Mouse (Mus musculus) T-cell, adult 2 months (primary cell): ENCODE results near the gene Pcdh15.

Source experiments
- DNase-seq: peaks from one replicate; pipeline ENCODE4 v3.0.0; 2022; ENCODE audit warnings: low spot score

Gene Pcdh15

DNA sequence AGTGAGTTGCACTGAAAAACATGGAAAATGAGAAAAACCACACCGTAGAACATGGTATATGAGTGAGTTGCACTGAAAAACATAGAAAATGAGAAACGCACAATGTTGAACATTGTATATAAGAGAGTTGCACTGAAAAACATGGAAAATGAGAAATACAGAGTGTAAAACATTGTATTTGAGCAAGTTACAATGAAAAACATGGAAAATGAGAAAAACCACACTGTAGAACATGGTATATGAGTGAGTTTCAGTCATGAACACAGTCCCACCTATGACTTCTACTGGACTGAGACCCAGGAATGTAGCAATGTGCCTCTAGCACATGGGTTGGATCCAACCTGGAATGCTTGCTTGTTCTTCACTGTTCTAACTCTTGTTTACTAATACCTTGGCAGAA is 279.9 kb downstream of the Pcdh15 start:
- no peak for DNase-seq

- DNase-seq: no peak
Measured at GRCm38 (mm10) chr10:73384003-73384402, 284.9 kb downstream of the Pcdh15 start.

GRCm38 (mm10) chr10:73400426-73400825 is 301.3 kb downstream of the Pcdh15 start:
- DNase-seq: no peak

- no peak for DNase-seq
Measured at GRCm38 (mm10) chr10:73425408-73425807, 326.3 kb downstream of the Pcdh15 start.

DNA sequence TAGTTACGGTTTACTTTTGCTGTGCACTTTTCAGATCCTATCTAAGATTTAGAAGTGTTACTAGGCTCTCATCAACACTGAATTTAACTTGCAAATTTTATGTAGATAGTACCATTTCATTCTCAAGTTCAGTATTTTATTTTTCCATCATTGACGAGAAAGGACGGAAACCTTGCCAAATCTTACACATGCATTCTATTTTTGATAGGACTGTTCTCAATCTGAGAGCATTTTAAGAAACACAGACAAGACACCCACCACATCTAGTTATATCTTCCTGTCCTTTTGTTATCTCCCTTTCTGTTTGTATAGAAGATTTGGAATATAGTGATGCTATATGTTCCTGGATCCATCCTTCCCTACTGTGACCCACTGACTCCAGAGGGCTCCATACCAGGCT is 332.2 kb downstream of the Pcdh15 start:
- no peak for DNase-seq

- no peak for DNase-seq
Measured at GRCm38 (mm10) chr10:73484082-73484481, 384.9 kb downstream of the Pcdh15 start.

DNA sequence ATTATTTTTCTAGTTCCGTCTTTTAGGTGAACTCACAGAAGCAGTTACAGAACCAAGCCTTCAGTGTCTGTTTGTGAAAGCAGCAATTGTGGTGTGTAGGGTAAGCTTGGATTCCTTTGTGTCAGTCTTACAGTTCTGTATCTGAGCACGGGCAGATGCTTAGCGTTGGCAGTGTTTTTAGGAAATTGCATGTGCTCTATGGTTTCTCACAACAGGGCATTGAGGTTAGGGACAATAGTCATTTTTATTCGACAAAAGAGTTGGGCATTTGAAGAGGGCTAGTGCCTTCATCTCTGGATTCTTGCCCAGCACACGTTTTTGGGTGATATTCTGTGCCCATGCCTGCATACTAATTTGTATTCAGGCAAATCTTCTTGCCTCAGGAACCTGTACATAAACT is 392.5 kb downstream of the Pcdh15 start:
- DNase-seq: no peak

DNA sequence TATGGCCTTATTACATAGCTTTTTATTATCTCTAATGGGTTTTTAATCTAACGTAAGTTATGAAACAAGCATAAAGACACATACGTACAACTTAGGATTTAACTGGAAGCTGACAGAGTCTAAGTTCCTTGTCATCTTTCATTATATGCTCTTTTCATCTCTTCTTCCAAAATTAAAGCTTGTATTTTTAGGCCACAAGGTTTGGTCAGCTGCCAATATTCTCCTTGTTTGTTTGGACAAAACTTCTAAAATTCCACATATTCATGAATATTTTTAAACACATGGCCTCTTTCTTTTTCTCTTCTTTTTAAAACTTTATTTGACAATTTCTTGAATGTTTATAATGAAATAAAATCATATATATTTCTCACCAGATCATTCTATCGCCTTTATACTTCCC is 415.7 kb downstream of the Pcdh15 start:
- no peak for DNase-seq

DNA sequence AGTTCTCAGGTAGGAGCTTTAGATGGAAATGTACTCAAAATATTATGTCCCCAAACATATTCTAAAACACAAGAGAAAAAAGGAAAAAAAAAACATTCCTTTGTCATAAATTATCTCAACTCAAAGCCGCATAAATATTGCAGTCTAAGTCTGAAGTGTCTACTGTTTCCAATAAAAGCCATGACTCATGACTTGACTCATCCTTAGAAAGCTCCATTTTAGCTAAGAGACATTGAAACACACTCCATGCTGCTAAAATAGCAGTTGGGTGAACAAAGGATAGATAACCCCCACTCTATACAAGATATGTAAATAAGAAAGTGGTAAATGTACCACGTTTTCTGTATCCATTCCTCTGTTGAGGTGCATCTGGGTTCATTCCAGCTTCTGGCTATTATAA is 416.6 kb downstream of the Pcdh15 start:
- no peak for DNase-seq

GRCm38 (mm10) chr10:73519438-73519837 is 420.3 kb downstream of the Pcdh15 start:
- no peak for DNase-seq

DNA sequence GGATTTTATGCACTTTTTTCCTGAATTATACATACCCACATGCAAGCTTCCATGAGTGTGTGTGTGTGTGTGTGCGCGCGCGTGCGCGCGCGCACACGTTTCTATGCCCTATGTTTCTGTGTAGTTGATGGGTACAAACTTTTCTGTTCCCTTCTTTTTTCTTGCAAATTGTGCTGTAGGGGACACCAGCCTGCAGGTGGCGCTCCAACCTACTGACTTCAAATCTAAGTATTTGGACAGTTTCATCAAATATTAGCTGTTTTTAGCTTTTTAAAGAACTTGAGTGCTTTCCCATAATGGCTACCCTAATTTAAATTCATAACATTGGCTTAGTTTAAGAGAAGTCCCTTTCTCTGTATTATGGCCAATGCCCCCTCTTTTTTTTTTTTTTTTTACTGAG is 453.7 kb downstream of the Pcdh15 start:
- DNase-seq: no peak

GRCm38 (mm10) chr10:73564216-73564615 is 465.1 kb downstream of the Pcdh15 start:
- DNase-seq: no peak

- DNase-seq: no peak
Measured at GRCm38 (mm10) chr10:73574711-73575297, 475.7 kb downstream of the Pcdh15 start.

DNA sequence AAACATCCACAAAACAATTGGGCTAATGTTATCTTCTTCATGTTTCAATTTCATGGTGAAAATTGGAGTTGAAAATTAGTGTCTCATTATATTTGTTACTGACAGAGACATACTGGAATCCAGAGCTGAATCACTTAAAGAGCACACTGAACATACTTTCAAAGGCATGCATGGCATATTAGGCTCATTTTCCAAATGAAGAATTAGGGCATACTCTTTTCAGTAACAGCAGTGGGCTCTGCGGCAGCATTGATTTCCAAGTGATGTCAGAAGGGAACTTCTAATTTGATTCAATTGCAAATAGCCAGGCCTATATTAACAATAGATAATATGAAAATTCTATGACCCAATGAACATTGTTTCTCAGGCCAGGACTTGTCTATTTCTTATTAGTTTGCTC is 568.4 kb downstream of the Pcdh15 start:
- no peak for DNase-seq

- no peak for DNase-seq
Measured at GRCm38 (mm10) chr10:73700519-73701286, 601.6 kb downstream of the Pcdh15 start.

DNA sequence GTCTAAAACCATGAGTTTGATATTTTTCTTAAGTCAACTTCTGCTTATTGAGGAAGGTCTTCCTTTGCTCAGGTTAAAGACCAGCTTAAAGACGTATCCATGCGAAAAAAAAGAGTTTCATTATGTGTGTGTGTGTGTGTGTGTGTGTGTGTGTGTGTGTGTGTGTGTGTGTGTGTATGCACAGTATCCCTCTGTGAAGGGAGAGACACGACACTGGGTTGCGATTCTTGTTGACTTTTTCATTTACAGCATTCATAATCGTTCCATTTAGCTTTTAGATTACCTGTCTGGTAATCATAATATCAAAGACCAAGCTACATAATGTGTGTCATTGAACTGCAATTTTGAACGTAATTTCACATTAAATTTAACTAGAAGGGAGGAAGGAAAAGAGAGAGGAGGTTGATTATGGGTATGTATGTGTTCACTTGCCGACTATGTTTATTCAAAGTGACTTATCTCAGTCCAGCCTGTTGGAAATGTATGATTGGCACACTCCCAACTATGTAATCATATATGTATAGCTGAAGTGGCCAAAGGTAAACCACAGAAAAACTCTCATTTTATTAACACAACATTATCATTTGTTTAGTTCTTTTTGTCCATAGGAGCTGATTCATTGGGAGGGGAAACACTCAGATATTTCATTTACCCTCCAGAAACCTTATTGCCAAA is 626.6 kb downstream of the Pcdh15 start:
- DNase-seq: no peak

DNA sequence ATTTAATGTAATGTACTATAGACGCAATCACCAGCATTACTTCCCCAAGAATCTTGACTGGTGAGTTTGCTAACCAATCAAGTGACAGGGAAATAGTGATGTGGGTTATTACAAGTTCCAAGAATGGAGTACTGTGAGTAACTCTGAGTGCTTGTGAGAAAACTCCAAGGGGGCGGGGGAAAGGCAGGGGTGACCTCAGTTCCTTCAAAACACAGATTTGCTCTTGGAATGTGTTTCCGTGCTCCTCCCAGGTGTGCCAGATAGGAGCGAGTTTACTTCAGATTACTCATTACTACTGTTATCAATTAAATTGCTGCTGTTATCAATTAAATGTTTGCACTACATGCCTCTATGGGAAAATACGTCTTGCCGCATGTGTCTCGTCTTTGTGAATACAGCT is 634.1 kb downstream of the Pcdh15 start:
- DNase-seq: no peak

- no peak for DNase-seq
Measured at GRCm38 (mm10) chr10:73749021-73749420, 649.9 kb downstream of the Pcdh15 start.

DNA sequence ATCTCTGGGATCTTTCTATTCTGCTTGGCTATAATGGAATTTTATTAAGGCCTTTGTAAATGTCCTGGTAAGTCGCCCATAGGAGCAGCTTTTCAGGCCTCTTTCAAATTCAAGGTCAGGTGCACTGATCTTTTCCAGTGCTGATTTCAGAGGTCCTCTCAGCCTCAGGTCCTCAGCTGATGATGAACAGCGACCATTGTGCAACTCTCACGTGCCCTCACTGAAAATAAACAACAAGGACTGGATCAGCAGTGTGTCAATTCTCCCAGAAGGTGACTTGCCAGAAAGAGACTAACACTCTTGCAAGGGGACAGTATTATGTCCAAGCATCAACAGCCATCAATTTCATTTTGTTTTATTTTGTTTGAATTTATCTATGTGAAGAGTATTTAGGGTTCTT is 654.7 kb downstream of the Pcdh15 start:
- no peak for DNase-seq

DNA sequence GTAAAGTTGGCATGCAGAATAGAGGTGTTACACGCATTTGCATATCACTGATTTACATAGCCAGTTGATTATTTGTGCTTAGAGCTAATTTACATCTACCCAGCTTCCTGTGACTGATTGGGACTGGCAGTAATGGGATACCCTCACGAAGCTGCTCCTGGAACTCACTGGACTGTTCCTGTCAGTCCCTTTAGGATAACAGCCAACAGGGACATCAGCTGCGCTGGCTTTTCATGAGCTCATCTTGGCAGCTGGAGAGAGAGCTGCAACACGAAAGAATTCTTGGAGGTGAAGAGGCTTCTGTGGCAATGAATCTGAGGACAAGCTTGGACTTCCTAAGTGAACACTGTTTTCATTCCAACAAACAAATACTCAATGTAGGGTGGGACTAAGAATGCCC is 683.8 kb downstream of the Pcdh15 start:
- no peak for DNase-seq

DNA sequence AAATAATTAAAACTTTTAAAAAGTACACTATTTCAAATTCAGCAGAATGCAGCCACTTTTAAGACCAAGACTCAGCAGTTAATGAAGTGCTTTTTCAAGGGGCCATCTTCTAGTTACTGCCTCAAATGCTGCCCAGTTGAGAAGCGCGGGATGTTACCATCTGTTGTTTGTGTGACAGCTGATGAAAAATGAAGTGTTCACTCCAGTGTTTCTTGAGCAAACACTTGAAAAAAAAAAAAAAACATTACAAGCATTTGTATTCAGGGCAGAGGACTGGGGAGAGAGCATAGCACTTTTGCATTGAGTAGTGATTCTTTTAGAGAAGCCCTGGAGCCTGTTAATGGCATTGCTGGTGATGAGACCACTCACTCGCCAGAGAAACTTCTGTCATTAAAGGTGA is 689.0 kb downstream of the Pcdh15 start:
- DNase-seq: no peak

DNA sequence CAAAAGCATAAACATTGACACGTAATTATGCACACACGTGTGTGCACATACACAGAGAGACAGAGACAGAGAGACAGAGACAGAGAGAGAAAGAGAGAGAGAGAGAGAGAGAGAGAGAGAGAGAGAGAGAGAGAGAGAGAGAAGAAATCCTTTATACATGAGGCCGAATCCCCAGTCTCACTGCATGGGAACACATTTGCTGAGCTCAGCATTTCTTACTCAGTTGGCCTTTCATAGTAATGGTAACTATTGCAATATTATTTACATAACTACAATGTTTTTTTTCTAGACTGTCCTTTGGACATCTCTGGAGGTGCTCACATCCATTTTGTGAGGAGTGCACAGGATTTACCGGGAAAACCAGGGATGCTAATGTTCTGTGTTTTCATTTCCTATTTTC is 705.9 kb downstream of the Pcdh15 start:
- no peak for DNase-seq

DNA sequence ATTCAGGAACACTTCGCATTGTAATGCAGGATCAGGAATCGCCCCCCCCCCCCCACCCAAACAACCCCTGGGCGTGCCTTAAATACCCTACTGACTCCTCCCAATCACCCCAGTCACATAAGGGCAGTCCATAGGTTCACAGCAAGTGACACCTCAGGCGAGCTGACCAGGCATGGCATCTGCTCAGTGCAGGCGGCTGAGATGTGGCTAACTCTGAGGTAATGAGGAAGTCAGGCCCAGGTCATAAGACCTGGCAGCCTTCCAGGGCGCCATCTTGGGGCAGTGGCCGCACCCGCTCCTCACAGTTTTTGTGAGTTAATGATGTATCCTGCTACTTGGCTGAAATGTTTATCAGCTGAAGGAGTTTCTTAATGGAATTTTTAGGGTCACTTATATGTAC is 713.2 kb downstream of the Pcdh15 start:
- no peak for DNase-seq
